Mouse (Mus musculus) heart, embryonic 14.5 days (tissue): ENCODE data around the gene Mtor. TPM values are rescaled to one million over a fixed set of nuclear protein-coding genes. Genes with fewer than 3 reads are reported as not detected.

Experiments used
- ATAC-seq: fragments of 200-750 bp; cut with Nextera tagmentation; 2 replicates; pipeline ENCODE4 v1.8.0; 2017; ENCODE audit warnings: low read depth, moderate TSS enrichment; ENCODE audit not compliant: insufficient number of reproducible peaks, insufficient read depth, low FRiP score
- H3K27ac ChIP-seq, 2 experiments: fragments of 200-500 bp in 1 of 2; fragments of 300-500 bp in 1 of 2; sonication (generic) in 1 of 2; replicated peaks in 1 of 2; 2 replicates each; pipeline ENCODE4 v1.5.1; 2012 to 2014; ENCODE audit warnings: low read depth in 2 of 2, low read length in 2 of 2, control low read depth in 1 of 2, mild to moderate bottlenecking in 1 of 2, mixed read lengths in 1 of 2; ENCODE audit not compliant: control insufficient read depth in 1 of 2, insufficient read depth in 1 of 2
- H3K27me3 ChIP-seq: fragments of 300-500 bp; sonication (generic); 2 replicates; pipeline ENCODE4 v1.6.1; 2014; ENCODE audit warnings: mild to moderate bottlenecking, low read length, control low read depth; ENCODE audit not compliant: control insufficient read depth, insufficient read depth
- H3K36me3 ChIP-seq: fragments of 300-500 bp; sonication (generic); 2 replicates; pipeline ENCODE4 v1.6.1; 2014; ENCODE audit warnings: mild to moderate bottlenecking, control low read depth, low read length, mixed read lengths; ENCODE audit not compliant: control insufficient read depth, insufficient read depth
- H3K4me1 ChIP-seq, 2 experiments: fragments of 200-500 bp in 1 of 2; fragments of 300-500 bp in 1 of 2; sonication (generic) in 1 of 2; 2 replicates each; pipeline ENCODE4 v1.6.1; 2012 to 2014; ENCODE audit warnings: low read length in 2 of 2, control low read depth in 1 of 2, mixed read lengths in 1 of 2; ENCODE audit not compliant: control insufficient read depth in 2 of 2, insufficient read depth in 2 of 2
- H3K4me2 ChIP-seq: fragments of 300-500 bp; sonication (generic); 2 replicates; pipeline ENCODE4 v1.6.1; 2014; ENCODE audit warnings: mild to moderate bottlenecking, low read length
- H3K4me3 ChIP-seq, 2 experiments: fragments of 200-500 bp in 1 of 2; fragments of 300-500 bp in 1 of 2; sonication (generic) in 1 of 2; 2 replicates each; pipeline ENCODE4 v1.5.1; 2012 to 2014; ENCODE audit warnings: low read length in 2 of 2, mild to moderate bottlenecking in 2 of 2, control low read depth in 1 of 2, low read depth in 1 of 2, moderate library complexity in 1 of 2; ENCODE audit not compliant: control insufficient read depth in 1 of 2, insufficient read depth in 1 of 2
- H3K9ac ChIP-seq: fragments of 300-500 bp; sonication (generic); 2 replicates; pipeline ENCODE4 v1.6.1; 2014; ENCODE audit warnings: mild to moderate bottlenecking, low read length
- H3K9me3 ChIP-seq: fragments of 300-500 bp; sonication (generic); 2 replicates; pipeline ENCODE4 v1.6.1; 2016; ENCODE audit warnings: low read length, control low read depth; ENCODE audit not compliant: control insufficient read depth
- whole genome bisulfite sequencing: fragments of 180-500 bp; shearing (Covaris S2); extraction: QIAGEN DNeasy Blood & Tissue Kit; methylation state at CpG from one replicate; pipeline ENCODE4 v1.1.7; 2014; 5-methylcytosine and 5-hydroxymethylcytosine counted together
- polyA plus RNA-seq: library from polyadenylated mRNA; unstranded; fragments of >200 nt; fragmentation: Nextera tagmentation; extraction: Ambion mirVana; gene quantifications from 2 replicates; pipeline ENCODE4 v1.2.1, GENCODE M21; 2014

Gene Mtor
- polyA plus RNA-seq, 1 experiment from 2014 or later: 18.4 TPM

- no peak overlapping the region for H3K27ac ChIP-seq
- no peak overlapping the region for H3K4me3 ChIP-seq
- H3K9me3 ChIP-seq: no peaks in the 10 kb centered on the region
- H3K4me1 ChIP-seq: no peaks in the 10 kb centered on the region
- 63% methylated on average over 14 of the region's 14 CpGs for WGBS
- ATAC-seq: no peak
- no peak overlapping the region for H3K9ac ChIP-seq
- peaks cover 98% of the 10 kb centered on the region for H3K36me3 ChIP-seq
- H3K4me2 ChIP-seq: no peak overlapping the region
- H3K27me3 ChIP-seq: no peaks in the 10 kb centered on the region
These were observed 15.0 kb downstream of the Mtor start for GRCm38 (mm10) chr4:148463208-148463960.

- ATAC-seq: no peak
- no peak overlapping the region for H3K27ac ChIP-seq
- H3K4me2 ChIP-seq: no peak overlapping the region
- H3K9me3 ChIP-seq: no peaks in the 10 kb centered on the region
- no peaks in the 10 kb centered on the region for H3K27me3 ChIP-seq
- H3K36me3 ChIP-seq: peaks cover 98% of the 10 kb centered on the region
- no peak overlapping the region for H3K4me3 ChIP-seq
- 87% methylated on average over 12 of the region's 12 CpGs for WGBS
- no peak overlapping the region for H3K9ac ChIP-seq
- H3K4me1 ChIP-seq: no peaks in the 10 kb centered on the region
These were observed 15.9 kb downstream of the Mtor start for GRCm38 (mm10) chr4:148464301-148464700.

- Histone ChIP-seq H3K27ac (no peak overlapping the region), H3K4me2 (no peak overlapping the region), H3K4me1 (no peaks in the 10 kb centered on the region), H3K9ac (no peak overlapping the region), H3K9me3 (no peaks in the 10 kb centered on the region), H3K36me3 (peaks cover 98% of the 10 kb centered on the region), H3K4me3 (no peak overlapping the region), H3K27me3 (no peaks in the 10 kb centered on the region)
- 94% methylated on average over 12 of the region's 12 CpGs for WGBS
- ATAC-seq: no peak
These were observed 16.5 kb downstream of the Mtor start for GRCm38 (mm10) chr4:148464869-148465268.

GRCm38 (mm10) chr4:148466511-148467079 lies 18.2 kb downstream of the Mtor start:
- Histone ChIP-seq H3K4me3 (no peak overlapping the region), H3K36me3 (peaks cover 100% of the 10 kb centered on the region), H3K9me3 (no peaks in the 10 kb centered on the region), H3K27me3 (no peaks in the 10 kb centered on the region), H3K4me2 (no peak overlapping the region), H3K27ac (no peak overlapping the region), H3K4me1 (no peaks in the 10 kb centered on the region), H3K9ac (no peak overlapping the region)
- no peak for ATAC-seq
- 95% methylated on average over 5 of the region's 5 CpGs for WGBS

DNA sequence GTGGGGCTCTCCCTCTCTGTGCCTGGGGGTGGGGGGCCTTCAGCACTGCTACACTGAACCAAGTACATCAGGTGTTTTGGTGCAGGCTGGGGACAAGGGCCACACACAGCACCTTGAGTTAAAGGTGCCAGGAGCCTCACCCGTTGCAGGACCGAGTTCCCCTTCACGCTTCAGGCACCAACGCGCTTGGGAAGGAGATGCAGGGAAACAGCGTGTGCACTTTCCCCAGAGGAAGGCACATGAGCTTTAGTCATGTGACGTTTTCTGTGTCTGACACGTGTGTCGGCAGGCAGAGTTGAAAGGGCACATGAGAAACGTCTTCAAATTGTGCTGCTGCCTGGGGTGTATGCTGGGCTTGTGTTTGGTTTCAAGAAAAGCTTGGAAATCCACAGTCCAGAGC lies 20.0 kb downstream of the Mtor start:
- no peaks in the 10 kb centered on the region for H3K27me3 ChIP-seq
- no peak overlapping the region for H3K27ac ChIP-seq
- 91% methylated on average over 10 of the region's 10 CpGs for WGBS
- H3K9ac ChIP-seq: no peak overlapping the region
- H3K4me3 ChIP-seq: no peak overlapping the region
- H3K9me3 ChIP-seq: no peaks in the 10 kb centered on the region
- no peaks in the 10 kb centered on the region for H3K4me1 ChIP-seq
- no peak for ATAC-seq
- H3K4me2 ChIP-seq: no peak overlapping the region
- peaks cover 100% of the 10 kb centered on the region for H3K36me3 ChIP-seq

- Histone ChIP-seq H3K4me2 (no peak overlapping the region), H3K27me3 (no peaks in the 10 kb centered on the region), H3K4me3 (no peak overlapping the region), H3K9me3 (no peaks in the 10 kb centered on the region), H3K4me1 (no peaks in the 10 kb centered on the region), H3K9ac (no peak overlapping the region), H3K27ac (no peak overlapping the region), H3K36me3 (peaks cover 100% of the 10 kb centered on the region)
- no peak for ATAC-seq
- 90% methylated on average over 11 of the region's 11 CpGs for whole genome bisulfite sequencing
These were observed 21.3 kb downstream of the Mtor start for GRCm38 (mm10) chr4:148469487-148470252.

DNA sequence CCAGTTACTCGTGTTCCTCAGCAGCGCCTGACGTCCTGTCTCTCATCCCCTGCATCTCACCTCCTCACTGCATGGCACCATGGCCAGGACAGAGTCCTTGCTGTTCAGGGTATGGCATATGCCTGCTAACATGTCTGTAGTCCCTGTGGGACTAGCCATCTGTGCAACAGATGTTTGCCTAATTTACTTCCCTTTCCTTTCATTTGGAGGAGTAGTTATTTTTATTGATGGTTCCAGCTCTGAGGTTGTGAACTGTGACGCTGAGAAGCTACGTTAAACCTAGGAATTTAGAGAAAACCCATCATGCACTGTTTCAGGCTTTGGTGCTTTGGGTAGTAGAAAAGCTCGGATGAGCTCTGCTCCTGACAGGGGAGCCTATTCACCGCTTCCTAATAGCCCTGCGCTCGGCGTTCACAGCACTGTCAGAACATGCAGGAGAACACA lies 23.0 kb downstream of the Mtor start:
- H3K9ac ChIP-seq: no peak overlapping the region
- no peak overlapping the region for H3K4me3 ChIP-seq
- no peaks in the 10 kb centered on the region for H3K9me3 ChIP-seq
- ATAC-seq: no peak
- H3K27me3 ChIP-seq: no peaks in the 10 kb centered on the region
- peaks cover 100% of the 10 kb centered on the region for H3K36me3 ChIP-seq
- H3K4me2 ChIP-seq: no peak overlapping the region
- H3K27ac ChIP-seq: no peak overlapping the region
- no peaks in the 10 kb centered on the region for H3K4me1 ChIP-seq
- 93% methylated on average over 10 of the region's 10 CpGs for WGBS
